9 mouse cellular contexts compared by ENCODE assay signal in the genomic region with DNA sequence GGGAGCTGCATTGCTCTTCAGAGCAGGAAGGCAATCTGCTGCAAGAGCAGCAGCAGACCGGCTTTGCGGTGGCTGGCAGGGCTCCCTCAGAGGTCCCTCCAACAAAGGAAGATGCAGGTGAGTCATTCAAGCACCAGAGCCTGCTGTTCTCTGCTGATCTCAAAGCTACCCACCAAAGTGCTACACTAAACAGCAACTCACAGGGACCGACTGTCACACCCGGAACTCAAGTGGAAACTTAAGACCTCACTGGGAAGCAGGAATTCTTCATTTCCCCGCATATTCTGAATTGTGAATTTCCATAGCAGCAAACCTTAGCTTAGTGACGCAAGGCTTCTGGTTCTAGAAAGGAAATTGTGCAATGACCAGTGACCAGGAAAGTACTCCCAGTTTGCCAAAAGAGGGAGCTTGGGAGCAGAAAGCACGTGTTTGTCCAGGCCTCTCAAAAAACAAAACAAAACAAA. TPM values are rescaled to one million over a fixed set of nuclear protein-coding genes. Genes with fewer than 3 reads are reported as not detected.
DNase-seq lines count a peak whose midpoint lies in the region; ATAC-seq and TF ChIP-seq lines count a peak whose summit lies in the region.
"Had no signal": no experiment of that assay in that cellular context is flagged by ENCODE, and none has a peak within 500 bp of the region (broad histone marks: within the 10 kb centered on the region; RNA-seq: fewer than 3 reads in every experiment).

No protein-coding gene starts in this region.

- H3K9me3 ChIP-seq in kidney, embryonic 16.5 days (ENCODE audit: low read length) = no peaks in the 10 kb centered on the region
- H3K9me3 ChIP-seq in ES-E14 (ENCODE audit: control insufficient read depth, insufficient read depth, low read depth, low read length) = no peaks in the 10 kb centered on the region
- no peaks in the 10 kb centered on the region for H3K9me3 ChIP-seq in heart, embryonic 12.5 days (replicated peaks)
- H3K9me3 ChIP-seq: liver, embryonic 13.5 days had no signal

- H3K4me2 ChIP-seq in kidney, embryonic 16.5 days (replicated peaks; ENCODE audit: low read depth, low read length) = no peak overlapping the region
- no peak overlapping the region for H3K4me2 ChIP-seq in heart, embryonic 12.5 days
- H3K4me2 ChIP-seq: liver, embryonic 13.5 days had no signal

- ATAC-seq in kidney, embryonic 16.5 days (ENCODE audit: low FRiP score, low TSS enrichment) = no peak
- ATAC-seq in heart, embryonic 12.5 days (ENCODE audit: insufficient number of reproducible peaks, low FRiP score) = no peak

- 53% methylated on average over 7 of the region's 7 CpGs for WGBS in kidney, embryonic 16.5 days
- WGBS in heart, embryonic 12.5 days = 51% methylated on average over 7 of the region's 7 CpGs
- 35% methylated on average over 7 of the region's 7 CpGs for WGBS in olfactory bulb, adult 2 months

- H3K4me1 ChIP-seq in kidney, embryonic 16.5 days (ENCODE audit: insufficient read depth, low read length) = peaks cover 21% of the 10 kb centered on the region
- no peaks in the 10 kb centered on the region; a peak in 1 of 4 replicates for H3K4me1 ChIP-seq in ES-E14 (ENCODE audit: control insufficient read depth in 2 of 2, insufficient read depth in 2 of 2, low read length in 2 of 2, poor library complexity in 1 of 2)
- peaks cover 36% of the 10 kb centered on the region for H3K4me1 ChIP-seq in heart, embryonic 12.5 days (replicated peaks)
- peaks cover 9% of the 10 kb centered on the region for H3K4me1 ChIP-seq in olfactory bulb, adult 2 months (ENCODE audit: control insufficient read depth, insufficient read depth, low read length)

- no peak overlapping the region for H3K9ac ChIP-seq in kidney, embryonic 16.5 days (replicated peaks; ENCODE audit: low read length)
- no peak overlapping the region for H3K9ac ChIP-seq in ES-E14 (ENCODE audit: insufficient read depth, low read depth, low read length, poor library complexity, severe bottlenecking)
- peak overlapping the region; percentile 50; the same call in 1 of the 2 replicates for H3K9ac ChIP-seq in heart, embryonic 12.5 days
- H3K9ac ChIP-seq: liver, embryonic 13.5 days had no signal

- H3K27ac ChIP-seq in kidney, embryonic 16.5 days (ENCODE audit: low read length) = no peak overlapping the region
- no peak overlapping the region for H3K27ac ChIP-seq in ES-E14 (ENCODE audit: insufficient read depth, low read depth, low read length, poor library complexity, severe bottlenecking)
- peak overlapping the region; percentile 55 for H3K27ac ChIP-seq in heart, embryonic 12.5 days (ENCODE audit: poor library complexity, severe bottlenecking)
- H3K27ac ChIP-seq in olfactory bulb, adult 2 months (ENCODE audit: insufficient read depth, low read depth, low read length) = peak overlapping the region; percentile 16; the same call in 1 of the 2 replicates
- H3K27ac ChIP-seq: liver, embryonic 13.5 days had no signal

- H3K27me3 ChIP-seq in kidney, embryonic 16.5 days (ENCODE audit: insufficient read depth, low read length) = no peaks in the 10 kb centered on the region
- no peaks in the 10 kb centered on the region for H3K27me3 ChIP-seq in heart, embryonic 12.5 days (replicated peaks)
- H3K27me3 ChIP-seq: liver, embryonic 13.5 days had no signal

- DNase-seq in kidney, adult 18-20 months = peak; percentile 55
- peak; percentile 24 for DNase-seq in ES-E14 (ENCODE audit: low read depth, low spot score)
- DNase-seq in cerebellum, adult 11-12 months = peak; percentile 82
- peak; percentile 26 to 41 for DNase-seq in layer of hippocampus, postnatal 10 days (ENCODE audit: low spot score in 2 of 2)
- DNase-seq in c-Kit-positive CD71-positive TER-119-positive erythroid progenitor cells, embryonic 14.5 days (ENCODE audit: low spot score) = no peak
- DNase-seq: liver, embryonic 13.5 days had no signal

- in situ Hi-C loops in ES-E14 (cut with MboI; ENCODE audit: low sequenced_read_pairs in 2 of 2, unreplicated experiment in 2 of 2) = no loop called here

- no peaks in the 10 kb centered on the region for H3K36me3 ChIP-seq in kidney, embryonic 16.5 days (ENCODE audit: insufficient read depth, low read length)
- H3K36me3 ChIP-seq in ES-E14 (ENCODE audit: control insufficient read depth, insufficient read depth, low read length, poor library complexity, severe bottlenecking) = no peaks in the 10 kb centered on the region
- H3K36me3 ChIP-seq in heart, embryonic 12.5 days = peaks cover 2% of the 10 kb centered on the region; the same call in 1 of the 2 replicates
- H3K36me3 ChIP-seq: liver, embryonic 13.5 days had no signal

- no peak for TF ChIP-seq CTCF in olfactory bulb, adult 2 months (IDR thresholded peaks at IDR 0.05; ENCODE audit: insufficient read depth, low read depth, low read length)

- H3K4me3 ChIP-seq in kidney, embryonic 16.5 days (ENCODE audit: low read length) = no peak overlapping the region
- no peak overlapping the region for H3K4me3 ChIP-seq in ES-E14 (ENCODE audit: insufficient read depth in 1 of 2, low read depth in 1 of 2, low read length in 2 of 2, poor library complexity in 1 of 2, severe bottlenecking in 1 of 2)
- H3K4me3 ChIP-seq in heart, embryonic 12.5 days = no peak overlapping the region
- no peak overlapping the region for H3K4me3 ChIP-seq in olfactory bulb, adult 2 months (ENCODE audit: insufficient read depth, low read depth, low read length)
- H3K4me3 ChIP-seq: liver, embryonic 13.5 days had no signal

- no peak for TF ChIP-seq POLR2A in olfactory bulb, adult 2 months (IDR thresholded peaks at IDR 0.05; ENCODE audit: insufficient read depth, low read depth, low read length)

TF ChIP-seq in ES-E14, 5 proteins besides CTCF, POLR2A, EP300 and RAD21:
- no peak for TF ChIP-seq ZNF384 (IDR thresholded peaks at IDR 0.05; ENCODE audit: low read depth, low read length)

RNA-seq across cellular contexts. Expression of a gene that starts 45.3 kb away (rescaled TPM):
- polyA plus RNA-seq in kidney, embryonic 16.5 days (2015; fragmentation: Nextera tagmentation; extraction: Ambion mirVana) = 33.6 and 35.0 TPM in 2 replicates
- total RNA-seq in ES-E14 (2012; rRNA removed) = 372 and 457 TPM in 2 replicates
- polyA plus RNA-seq in heart, embryonic 12.5 days (2016; fragmentation: Nextera tagmentation; extraction: Ambion mirVana) = 414 and 424 TPM in 2 replicates
- total RNA-seq in layer of hippocampus, postnatal 10 days (2021) = 100 to 1,000 TPM; 511 to 561 TPM
- 113 and 352 TPM in 2 replicates for polyA plus RNA-seq in olfactory bulb, adult 2 months (2012; ENCODE audit: insufficient read depth, insufficient read length, low replicate concordance, missing spikeins)

Comparison
In these comparisons a context has a peak if more than half of its experiments do, and no peak if none do; other contexts are left out.
1. H3K27ac ChIP-seq: peak in heart, embryonic 12.5 days (single experiment) and olfactory bulb, adult 2 months (single experiment); none in kidney, embryonic 16.5 days (single experiment) and ES-E14 (single experiment).